Mouse (Mus musculus): ENCODE measurements around the gene Elovl6. TPM values are rescaled to one million over a fixed set of nuclear protein-coding genes. Genes with fewer than 3 reads are reported as not detected.

Elovl6 gene
- total and polyA plus RNA-seq, 2 experiments from 2014 or later: 44.3 to 46.6 TPM

DNA sequence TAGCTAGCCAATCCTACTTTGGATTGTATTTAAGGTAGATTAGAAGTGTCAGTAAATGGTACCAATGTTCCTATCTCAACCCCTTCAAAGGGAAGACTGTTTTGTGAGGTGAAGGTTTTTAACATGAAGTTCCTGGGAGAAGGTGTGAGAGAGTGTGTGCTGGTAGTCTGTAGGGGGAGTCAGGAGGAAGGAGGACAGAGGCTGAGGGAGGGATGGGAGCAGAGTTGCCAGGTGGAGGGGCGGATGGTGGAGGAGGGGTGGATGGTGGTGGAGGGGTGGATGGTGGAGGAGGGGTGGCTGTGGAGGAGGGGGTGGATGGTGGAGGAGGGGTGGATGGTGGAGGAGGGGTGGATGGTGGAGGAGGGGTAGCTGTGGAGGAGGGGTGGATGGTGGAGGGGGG, 24.4 kb upstream of the Elovl6 start:
- H3K9ac ChIP-seq (replicated peaks; ENCODE audit: low read length, poor library complexity, severe bottlenecking): no peak overlapping the region
- no peak for TF ChIP-seq CTCF (IDR thresholded peaks at IDR 0.05)
- H3K27ac ChIP-seq (ENCODE audit: low read depth, low read length): no peak overlapping the region
- DNase-seq (ENCODE audit: low spot score): no peak
- no peaks in the 10 kb centered on the region for H3K36me3 ChIP-seq (ENCODE audit: insufficient read depth, low read length)
- no peaks in the 10 kb centered on the region for H3K27me3 ChIP-seq (ENCODE audit: insufficient read depth, low read length)
- H3K4me2 ChIP-seq (ENCODE audit: low read depth, low read length, poor library complexity, severe bottlenecking): no peak overlapping the region
- no peak overlapping the region for H3K4me3 ChIP-seq (ENCODE audit: low read depth, low read length)
- WGBS: 93% methylated on average over 1 of the region's 1 CpGs
- no peaks in the 10 kb centered on the region for H3K4me1 ChIP-seq (ENCODE audit: insufficient read depth, low read length)
- H3K9me3 ChIP-seq (ENCODE audit: low read length): no peaks in the 10 kb centered on the region
- ATAC-seq (ENCODE audit: low FRiP score): no peak

DNA sequence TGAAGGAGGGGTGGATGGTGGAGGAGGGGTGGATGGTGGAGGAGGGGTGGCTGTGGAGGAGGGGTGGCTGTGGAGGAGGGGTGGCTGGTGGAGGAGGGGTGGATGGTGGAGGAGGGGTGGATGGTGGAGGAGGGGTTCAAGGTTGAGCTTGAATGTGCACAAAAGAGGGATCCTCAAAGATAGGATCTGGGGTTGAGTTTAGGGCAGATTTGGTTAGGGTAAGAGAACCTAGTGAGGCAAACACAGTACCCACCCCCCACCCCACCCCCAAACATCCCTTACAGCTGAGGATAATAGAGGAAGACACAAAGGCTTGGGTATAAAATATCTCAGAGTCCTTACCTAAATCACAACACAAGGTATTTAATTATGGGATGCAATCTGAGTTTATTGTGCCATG, 23.6 kb upstream of the Elovl6 start:
- TF ChIP-seq CTCF (IDR thresholded peaks at IDR 0.05): no peak
- no peak for DNase-seq (ENCODE audit: low spot score)
- no peaks in the 10 kb centered on the region for H3K27me3 ChIP-seq (ENCODE audit: insufficient read depth, low read length)
- no peaks in the 10 kb centered on the region for H3K9me3 ChIP-seq (ENCODE audit: low read length)
- no peak overlapping the region for H3K27ac ChIP-seq (ENCODE audit: low read depth, low read length)
- H3K4me2 ChIP-seq (ENCODE audit: low read depth, low read length, poor library complexity, severe bottlenecking): no peak overlapping the region
- no peak overlapping the region for H3K4me3 ChIP-seq (ENCODE audit: low read depth, low read length)
- H3K4me1 ChIP-seq (ENCODE audit: insufficient read depth, low read length): no peaks in the 10 kb centered on the region
- H3K9ac ChIP-seq (replicated peaks; ENCODE audit: low read length, poor library complexity, severe bottlenecking): no peak overlapping the region
- H3K36me3 ChIP-seq (ENCODE audit: insufficient read depth, low read length): no peaks in the 10 kb centered on the region
- no peak for ATAC-seq (ENCODE audit: low FRiP score)

GRCm38 (mm10) chr3:129509725-129510124, 22.4 kb upstream of the Elovl6 start:
- no peak overlapping the region for H3K4me2 ChIP-seq (ENCODE audit: low read depth, low read length, poor library complexity, severe bottlenecking)
- no peaks in the 10 kb centered on the region for H3K4me1 ChIP-seq (ENCODE audit: insufficient read depth, low read length)

DNA sequence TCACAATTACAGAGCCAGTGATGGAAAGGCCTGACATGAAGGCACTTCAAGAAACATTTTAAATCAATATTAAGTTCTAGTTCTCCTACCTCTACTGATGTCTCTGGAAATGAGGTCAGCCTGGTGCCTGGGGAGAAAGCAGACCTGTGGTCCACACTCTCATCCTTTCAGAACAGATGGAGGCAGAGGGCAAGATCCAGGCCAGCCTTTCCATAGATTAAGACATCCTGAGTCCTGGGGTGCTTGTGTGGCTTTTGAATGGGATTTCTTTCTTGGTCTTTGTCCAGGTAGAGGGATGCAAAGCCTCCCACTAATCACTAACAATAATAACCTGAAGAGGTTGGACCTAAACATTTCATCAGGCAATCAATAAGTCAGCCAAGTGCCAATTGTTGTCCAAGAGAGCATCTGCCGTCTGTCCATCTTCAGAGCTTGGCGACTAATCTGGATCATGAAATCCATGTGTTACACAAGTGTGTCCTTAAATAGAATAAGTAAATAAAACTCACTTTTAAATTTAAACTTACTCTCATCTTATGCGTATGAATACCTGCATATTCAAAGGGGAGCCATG, 16.2 kb upstream of the Elovl6 start:
- Histone ChIP-seq H3K4me1 (ENCODE audit: insufficient read depth, low read length) (no peaks in the 10 kb centered on the region), H3K4me3 (ENCODE audit: low read depth, low read length) (no peak overlapping the region), H3K9ac (replicated peaks; ENCODE audit: low read length, poor library complexity, severe bottlenecking) (no peak overlapping the region), H3K4me2 (ENCODE audit: low read depth, low read length, poor library complexity, severe bottlenecking) (no peak overlapping the region), H3K36me3 (ENCODE audit: insufficient read depth, low read length) (no peaks in the 10 kb centered on the region), H3K27me3 (ENCODE audit: insufficient read depth, low read length) (no peaks in the 10 kb centered on the region), H3K27ac (ENCODE audit: low read depth, low read length) (no peak overlapping the region), H3K9me3 (ENCODE audit: low read length) (no peaks in the 10 kb centered on the region)
- no peak for TF ChIP-seq CTCF (IDR thresholded peaks at IDR 0.05)
- ATAC-seq (ENCODE audit: low FRiP score) (no peak), DNase-seq (ENCODE audit: low spot score) (no peak)
- 83% methylated on average over 3 of the region's 3 CpGs for WGBS

More at GRCm38 (mm10) chr3:129509725-129510124, 22.4 kb upstream of the Elovl6 start:
- no peak for ATAC-seq (ENCODE audit: low FRiP score)
- Histone ChIP-seq H3K4me3 (ENCODE audit: low read depth, low read length) (no peak overlapping the region), H3K36me3 (ENCODE audit: insufficient read depth, low read length) (no peaks in the 10 kb centered on the region), H3K27ac (ENCODE audit: low read depth, low read length) (no peak overlapping the region), H3K9ac (replicated peaks; ENCODE audit: low read length, poor library complexity, severe bottlenecking) (no peak overlapping the region), H3K9me3 (ENCODE audit: low read length) (no peaks in the 10 kb centered on the region), H3K27me3 (ENCODE audit: insufficient read depth, low read length) (no peaks in the 10 kb centered on the region)
- no peak for TF ChIP-seq CTCF (IDR thresholded peaks at IDR 0.05)
- DNase-seq (ENCODE audit: low spot score): no peak
- 91% methylated on average over 10 of the region's 10 CpGs for WGBS

GRCm38 (mm10) chr3:129520499-129520898, 11.7 kb upstream of the Elovl6 start:
- no peak overlapping the region for H3K4me2 ChIP-seq (ENCODE audit: low read depth, low read length, poor library complexity, severe bottlenecking)
- TF ChIP-seq CTCF (IDR thresholded peaks at IDR 0.05): peak; percentile 33; the same call in 1 of the 2 replicates
- no peak overlapping the region for H3K4me3 ChIP-seq (ENCODE audit: low read depth, low read length)
- H3K9ac ChIP-seq (replicated peaks; ENCODE audit: low read length, poor library complexity, severe bottlenecking): no peak overlapping the region
- no peaks in the 10 kb centered on the region for H3K36me3 ChIP-seq (ENCODE audit: insufficient read depth, low read length)
- H3K4me1 ChIP-seq (ENCODE audit: insufficient read depth, low read length): no peaks in the 10 kb centered on the region
- H3K27ac ChIP-seq (ENCODE audit: low read depth, low read length): no peak overlapping the region
- no peak for ATAC-seq (ENCODE audit: low FRiP score)
- no peaks in the 10 kb centered on the region for H3K27me3 ChIP-seq (ENCODE audit: insufficient read depth, low read length)
- H3K9me3 ChIP-seq (ENCODE audit: low read length): no peaks in the 10 kb centered on the region
- WGBS: 88% methylated on average over 4 of the region's 4 CpGs
- DNase-seq (ENCODE audit: low spot score): no peak

- Histone ChIP-seq H3K4me3 (ENCODE audit: low read depth, low read length) (no peak overlapping the region), H3K9me3 (ENCODE audit: low read length) (no peaks in the 10 kb centered on the region), H3K9ac (replicated peaks; ENCODE audit: low read length, poor library complexity, severe bottlenecking) (no peak overlapping the region), H3K4me1 (ENCODE audit: insufficient read depth, low read length) (no peaks in the 10 kb centered on the region), H3K27me3 (ENCODE audit: insufficient read depth, low read length) (no peaks in the 10 kb centered on the region), H3K36me3 (ENCODE audit: insufficient read depth, low read length) (no peaks in the 10 kb centered on the region), H3K4me2 (ENCODE audit: low read depth, low read length, poor library complexity, severe bottlenecking) (no peak overlapping the region), H3K27ac (ENCODE audit: low read depth, low read length) (no peak overlapping the region)
- no peak for TF ChIP-seq CTCF (IDR thresholded peaks at IDR 0.05)
- 89% methylated on average over 10 of the region's 10 CpGs for WGBS
- no peak for DNase-seq (ENCODE audit: low spot score)
- no peak for ATAC-seq (ENCODE audit: low FRiP score)
Observed at GRCm38 (mm10) chr3:129523456-129524143, 8.6 kb upstream of the Elovl6 start.

All from midbrain, postnatal 0 days (tissue).